Mouse (Mus musculus): Measurements from ENCODE around the gene Zbtb33. TPM values are rescaled to one million over a fixed set of nuclear protein-coding genes. Genes with fewer than 3 reads are reported as not detected.

Gene Zbtb33
- 28.3 TPM for polyA plus RNA-seq (2014; fragmentation: Illumina TruSeq; extraction: RNeasy Lipid Tissue Mini Kit (QIAGEN cat#74804); ENCODE audit: low read depth, low replicate concordance)

DNA sequence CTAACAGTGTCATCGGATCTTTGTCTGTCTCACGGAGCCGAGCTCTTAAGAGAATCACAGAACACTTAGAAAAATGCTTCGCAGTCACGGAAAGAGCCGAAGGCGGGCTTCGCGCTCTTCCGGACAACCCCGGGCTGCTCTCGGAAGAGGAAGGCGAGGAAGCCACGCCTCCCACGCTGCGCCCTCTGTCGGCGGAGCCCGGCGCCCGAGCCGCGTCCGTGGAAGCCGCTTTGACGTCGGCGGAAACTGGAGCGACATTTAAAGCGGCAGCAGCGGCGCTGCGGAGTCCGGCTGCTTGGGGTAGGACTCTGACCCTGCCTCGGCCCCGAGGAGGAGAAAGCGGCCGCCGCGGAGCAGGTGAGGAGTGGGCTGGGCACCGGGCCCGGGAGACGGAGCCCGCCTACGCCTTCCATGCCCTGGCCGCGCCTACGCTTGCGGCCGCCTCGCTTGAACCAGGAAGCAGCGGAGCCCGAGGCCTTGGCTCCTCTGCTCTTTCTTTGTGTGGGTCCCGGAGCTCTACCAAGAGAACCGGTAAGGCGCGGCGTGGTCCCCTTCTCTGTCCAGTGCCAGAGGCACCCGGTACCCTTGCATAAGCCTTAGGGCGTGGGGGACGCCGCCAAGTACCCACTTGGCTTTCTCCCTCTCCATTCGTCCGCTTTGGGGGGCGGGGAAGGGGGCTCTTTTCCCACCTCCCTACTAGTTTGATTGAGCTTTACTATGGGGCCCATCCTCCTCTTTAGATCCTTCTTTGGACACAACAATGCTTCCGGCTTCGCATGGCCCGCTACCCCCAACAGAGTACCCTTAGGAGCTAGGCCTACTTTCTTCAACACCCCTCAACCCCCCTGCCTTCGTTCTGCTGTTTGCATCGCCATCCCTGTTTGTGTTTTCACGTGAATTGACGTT lies at the start of gene Zbtb33:
Gene Zbtb33 (plus strand): TSS at position 242 of the 906 bp plus-strand sequence.

Other genes with a start within 250 kb of the Zbtb33 start
- not detected for gene Btg1-ps1, start 171.0 kb upstream of the Zbtb33 start, polyA plus RNA-seq (2014; fragmentation: Illumina TruSeq; extraction: RNeasy Lipid Tissue Mini Kit (QIAGEN cat#74804); ENCODE audit: low read depth, low replicate concordance)
- not detected for gene Btg1-ps2, start 146.7 kb upstream of the Zbtb33 start, polyA plus RNA-seq (2014; fragmentation: Illumina TruSeq; extraction: RNeasy Lipid Tissue Mini Kit (QIAGEN cat#74804); ENCODE audit: low read depth, low replicate concordance)
- gene Rhox10, start 123.3 kb upstream of the Zbtb33 start, polyA plus RNA-seq (2014; fragmentation: Illumina TruSeq; extraction: RNeasy Lipid Tissue Mini Kit (QIAGEN cat#74804); ENCODE audit: low read depth, low replicate concordance) = not detected
- not detected for gene Rhox11, start 104.7 kb upstream of the Zbtb33 start, polyA plus RNA-seq (2014; fragmentation: Illumina TruSeq; extraction: RNeasy Lipid Tissue Mini Kit (QIAGEN cat#74804); ENCODE audit: low read depth, low replicate concordance)
- not detected for gene Rhox12, start 78.9 kb upstream of the Zbtb33 start, polyA plus RNA-seq (2014; fragmentation: Illumina TruSeq; extraction: RNeasy Lipid Tissue Mini Kit (QIAGEN cat#74804); ENCODE audit: low read depth, low replicate concordance)
- gene Rhox13, start 68.6 kb upstream of the Zbtb33 start, polyA plus RNA-seq (2014; fragmentation: Illumina TruSeq; extraction: RNeasy Lipid Tissue Mini Kit (QIAGEN cat#74804); ENCODE audit: low read depth, low replicate concordance) = not detected
- gene Tmem255a, start 62.6 kb downstream of the Zbtb33 start, polyA plus RNA-seq (2014; fragmentation: Illumina TruSeq; extraction: RNeasy Lipid Tissue Mini Kit (QIAGEN cat#74804); ENCODE audit: low read depth, low replicate concordance) = not detected
- not detected for gene Atp1b4, start 126.4 kb downstream of the Zbtb33 start, polyA plus RNA-seq (2014; fragmentation: Illumina TruSeq; extraction: RNeasy Lipid Tissue Mini Kit (QIAGEN cat#74804); ENCODE audit: low read depth, low replicate concordance)

Measured in liver, adult 10 weeks (tissue).